Mouse (Mus musculus) spleen, embryonic (tissue): ENCODE data around the gene Efna5.

Experiments
- CTCF ChIA-PET: fragments of 350-600 bp; sonication (Branson Sonifier 250); formaldehyde crosslinking; loops from one replicate; lab custom pipeline; 2022; lab: Charles Lee

The Efna5 gene

DNA sequence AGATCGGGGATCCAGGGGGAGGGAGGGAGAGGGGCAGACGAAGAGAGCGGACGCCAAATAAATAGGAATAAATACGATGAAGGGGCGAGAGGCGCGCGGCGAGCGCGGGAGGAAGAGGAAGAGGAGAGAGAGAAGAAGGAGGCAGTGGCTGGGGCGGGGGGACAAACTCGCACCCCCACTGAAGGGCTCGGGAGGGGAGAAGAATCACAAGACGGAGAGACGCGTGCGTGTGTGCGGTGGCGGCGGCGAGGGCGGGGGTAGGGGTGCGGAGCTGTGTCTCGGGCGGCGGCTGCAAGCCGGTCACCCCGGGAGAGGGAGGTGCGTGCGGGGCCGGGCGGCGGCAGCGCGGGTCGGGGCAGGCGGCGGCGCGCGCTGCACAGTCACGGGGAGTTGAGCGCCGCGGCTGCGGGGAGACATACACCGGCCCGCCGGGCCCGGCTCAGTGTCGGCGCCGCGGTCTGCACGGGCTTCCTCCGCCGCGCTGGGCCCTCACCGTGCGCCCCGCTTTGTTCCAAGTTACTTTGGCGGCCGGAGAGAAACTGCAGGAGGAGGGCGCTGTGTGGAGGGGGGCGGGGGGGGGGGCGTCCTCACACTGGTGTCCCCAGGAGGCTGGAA, at the start of gene Efna5:
Gene Efna5, minus strand, starts transcription at position 142 of the 615 bp plus-strand sequence.
- CTCF ChIA-PET, result no interaction called here

GRCm38 (mm10) chr17:62915304-62915703, 34.2 kb upstream of the Efna5 start:
- CTCF ChIA-PET, result no interaction called here

- CTCF ChIA-PET, result no interaction called here
Observed at GRCm38 (mm10) chr17:62905692-62906445, 24.8 kb upstream of the Efna5 start.

GRCm38 (mm10) chr17:62899066-62899465, 17.9 kb upstream of the Efna5 start:
- CTCF ChIA-PET, result no interaction called here

DNA sequence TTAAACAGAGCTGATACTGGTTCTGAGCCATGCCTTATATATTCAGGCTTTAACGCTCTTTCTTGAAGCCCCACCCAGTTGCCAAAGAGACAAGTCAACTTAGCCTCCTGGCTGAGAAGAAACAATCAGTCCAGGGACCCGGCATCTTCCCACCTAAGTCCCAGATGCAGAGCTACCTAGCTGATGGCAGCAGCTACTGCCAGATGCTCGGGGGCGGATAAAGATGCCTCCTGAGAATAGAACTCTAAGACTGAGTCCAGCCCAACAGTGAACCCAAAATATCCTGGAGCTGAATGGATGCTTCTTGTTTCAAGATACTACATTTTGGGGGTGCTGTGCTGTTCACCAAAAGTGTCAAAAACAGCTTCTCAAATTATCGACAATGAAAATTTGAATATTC, 8.9 kb upstream of the Efna5 start:
- CTCF ChIA-PET, result interaction anchor here (0.5 kb wide), 1 partner anchor 13 kb away, joined by 3 read pairs; no protein-coding TSS in a partner anchor

DNA sequence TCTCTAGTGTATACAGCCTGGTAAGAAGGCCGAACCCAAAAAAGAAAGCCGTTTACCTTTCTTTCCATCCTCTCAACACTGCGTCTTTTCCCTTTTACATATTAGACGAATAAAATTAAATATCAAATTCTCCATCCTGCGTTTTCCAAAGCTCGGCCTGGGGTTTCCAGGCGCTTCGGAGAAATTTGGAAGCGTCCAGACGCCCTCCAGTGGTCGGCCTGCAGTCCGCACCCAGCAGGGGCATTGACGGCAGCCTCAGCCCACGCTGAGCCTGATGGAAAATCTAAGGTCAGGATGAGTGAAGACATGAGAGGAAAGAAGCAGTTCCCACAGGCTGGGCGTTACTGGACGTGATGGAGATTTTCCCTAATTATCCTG, 3.0 kb upstream of the Efna5 start:
- CTCF ChIA-PET, result interaction anchor here (0.7 kb wide), 1 partner anchor 316 kb away, joined by 14 read pairs; no protein-coding TSS in a partner anchor

GRCm38 (mm10) chr17:62883476-62884128, 2.5 kb upstream of the Efna5 start:
- CTCF ChIA-PET, result no interaction called here

DNA sequence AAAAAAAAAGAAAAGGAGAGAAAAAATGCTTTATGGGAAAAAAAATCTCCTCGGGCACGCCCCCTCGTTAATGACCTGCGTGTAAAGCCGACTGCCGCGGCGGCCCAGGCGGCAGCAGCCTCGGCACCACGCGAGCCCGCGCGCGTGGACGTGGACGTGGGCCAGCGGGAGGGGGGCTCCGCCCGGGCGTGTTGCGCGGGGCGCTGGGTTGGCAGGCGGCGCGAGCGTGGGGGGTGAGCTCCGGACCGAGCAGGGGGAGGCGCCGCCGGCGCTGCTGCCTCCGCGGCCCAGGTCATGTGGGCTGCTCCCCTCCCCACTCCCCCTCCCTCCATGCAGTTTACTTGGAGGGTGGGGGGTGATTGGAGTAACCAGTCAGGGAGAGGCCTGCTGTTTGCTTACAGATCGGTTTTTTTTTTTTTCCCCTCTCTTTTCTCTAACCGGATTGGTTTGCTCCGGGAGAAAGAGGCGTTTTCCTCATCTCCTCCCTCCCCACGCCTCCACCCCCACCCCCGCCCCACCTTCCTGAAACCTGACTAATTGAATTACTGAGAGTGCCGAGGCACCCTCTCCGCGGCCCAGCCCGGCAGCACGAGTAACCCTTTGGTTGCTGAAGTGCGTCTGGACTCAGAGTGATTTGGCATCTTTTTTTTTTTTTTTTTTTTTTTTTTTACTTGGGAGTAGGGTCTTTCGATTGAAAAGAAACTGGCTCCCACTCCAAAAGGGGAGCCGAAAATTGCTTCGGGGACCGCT, 1.8 kb upstream of the Efna5 start:
- CTCF ChIA-PET, result no interaction called here

DNA sequence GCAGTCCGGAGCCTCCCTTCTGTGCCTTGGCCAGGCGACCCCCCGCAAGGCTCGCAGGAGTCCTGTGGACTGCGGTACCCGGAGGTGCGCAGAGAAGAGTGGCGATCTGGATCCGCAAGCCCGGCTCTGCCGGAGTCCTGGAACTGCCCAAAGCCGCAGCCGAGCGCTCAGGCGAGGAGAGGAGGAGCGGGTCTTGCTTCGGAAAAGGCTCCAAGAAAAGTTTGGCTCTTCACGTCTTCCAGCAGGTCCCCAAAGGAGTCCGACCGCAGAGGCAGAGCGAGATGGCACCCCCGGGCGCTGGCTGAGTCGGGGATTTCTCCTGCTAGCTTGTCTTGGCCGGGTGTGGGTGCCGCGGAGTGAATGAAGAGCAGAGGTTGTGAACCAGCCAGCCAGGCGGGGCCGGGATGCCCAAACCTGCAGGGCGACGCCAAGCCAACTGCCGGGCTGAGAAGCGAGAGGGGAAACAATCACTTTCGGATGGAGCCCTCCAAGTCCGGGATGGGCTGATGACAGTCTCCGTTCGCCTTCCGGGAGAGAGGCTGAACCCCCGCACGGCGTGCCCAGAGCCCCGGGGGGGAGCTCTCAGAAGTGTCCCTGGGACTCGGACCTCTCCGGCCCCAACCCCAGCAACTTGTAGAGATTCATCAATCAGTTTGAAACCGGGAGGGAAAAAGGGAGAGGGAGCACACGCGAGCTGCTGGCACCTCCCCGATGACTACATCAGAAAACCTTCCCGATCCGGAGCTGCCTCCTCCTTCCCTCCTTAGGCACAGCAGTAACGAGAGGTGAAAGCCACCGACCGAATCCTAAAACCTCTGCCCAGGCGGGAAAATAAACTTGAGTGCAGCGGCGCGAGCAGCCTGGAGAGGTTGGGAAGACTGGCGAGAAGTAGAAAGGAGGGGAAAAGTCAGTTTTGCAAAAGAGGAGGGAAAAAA, 941 bp upstream of the Efna5 start:
- CTCF ChIA-PET, result no interaction called here

- CTCF ChIA-PET, result interaction anchor here (0.7 kb wide), 1 partner anchor 1668 kb away, joined by 3 read pairs; no protein-coding TSS in a partner anchor
Observed at GRCm38 (mm10) chr17:62880311-62881175, 574 bp downstream of the Efna5 start.

DNA sequence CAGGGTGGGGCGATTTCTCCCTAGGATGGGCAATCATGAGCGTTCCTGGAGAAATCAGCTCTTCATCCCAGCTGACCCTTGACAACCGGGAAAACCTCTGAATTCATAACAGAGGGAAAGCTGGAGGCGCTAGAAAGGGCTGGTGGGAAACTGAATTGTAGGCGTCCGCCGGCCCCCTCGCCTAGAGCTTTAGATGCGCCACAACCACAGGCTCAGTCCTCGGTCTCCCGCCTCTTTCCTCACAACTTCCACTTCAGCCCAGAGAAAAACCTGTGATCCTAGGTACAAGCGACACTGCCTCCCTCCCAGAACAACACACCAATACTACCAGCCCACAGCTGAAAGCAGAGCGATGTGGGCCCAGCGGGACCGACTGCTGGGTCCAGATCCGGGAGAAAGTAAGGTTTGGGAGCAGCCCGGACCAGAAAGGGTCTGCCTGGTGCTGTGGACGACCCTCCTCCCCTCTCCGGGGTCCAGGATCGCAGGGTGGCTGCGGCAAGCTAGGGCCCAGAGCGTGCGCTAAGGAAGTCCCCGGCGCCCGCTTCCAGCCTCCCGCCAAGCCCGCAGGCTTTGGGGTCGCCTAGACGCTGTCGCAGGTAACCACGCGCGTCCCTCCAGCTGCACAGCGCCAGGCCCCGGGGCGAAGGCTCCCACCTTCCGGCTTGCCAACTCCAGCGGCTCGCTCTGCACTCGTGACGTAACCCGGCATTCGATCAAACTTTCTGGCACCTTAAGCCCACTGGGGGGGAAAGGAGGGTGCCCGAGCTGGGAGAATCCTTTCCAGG, 1.4 kb downstream of the Efna5 start:
- CTCF ChIA-PET, result no interaction called here

DNA sequence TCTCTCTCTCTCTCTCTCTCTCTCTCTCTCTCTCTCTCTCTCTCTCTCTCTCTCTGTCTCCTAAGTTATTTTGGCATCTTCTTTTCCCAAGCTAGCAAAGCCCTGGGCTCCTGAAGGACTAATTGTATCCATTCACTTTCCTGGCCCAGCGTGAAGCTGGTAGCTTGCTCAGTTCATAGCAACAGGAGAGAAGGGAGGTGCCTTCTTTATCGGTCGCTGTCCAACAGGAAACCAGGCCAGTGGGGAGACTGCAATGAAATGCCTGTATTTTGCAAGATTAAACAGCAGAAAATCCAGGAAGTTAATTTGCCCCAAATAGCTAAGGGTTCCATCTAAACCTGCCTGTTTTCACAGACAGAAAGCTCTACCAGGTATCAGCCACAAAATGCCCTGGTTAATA, 5.4 kb downstream of the Efna5 start:
- CTCF ChIA-PET, result interaction anchor here (0.7 kb wide), 2 partner anchors 15 to 1454 kb away, joined by 6 to 14 read pairs; no protein-coding TSS in a partner anchor

GRCm38 (mm10) chr17:62871928-62872327, 9.2 kb downstream of the Efna5 start:
- CTCF ChIA-PET, result interaction anchor here (0.6 kb wide), 1 partner anchor 205 kb away, joined by 6 read pairs; no protein-coding TSS in a partner anchor

- CTCF ChIA-PET, result no interaction called here
Observed at GRCm38 (mm10) chr17:62871191-62871590, 9.9 kb downstream of the Efna5 start.

- CTCF ChIA-PET, result no interaction called here
Observed at GRCm38 (mm10) chr17:62870446-62870845, 10.7 kb downstream of the Efna5 start.

DNA sequence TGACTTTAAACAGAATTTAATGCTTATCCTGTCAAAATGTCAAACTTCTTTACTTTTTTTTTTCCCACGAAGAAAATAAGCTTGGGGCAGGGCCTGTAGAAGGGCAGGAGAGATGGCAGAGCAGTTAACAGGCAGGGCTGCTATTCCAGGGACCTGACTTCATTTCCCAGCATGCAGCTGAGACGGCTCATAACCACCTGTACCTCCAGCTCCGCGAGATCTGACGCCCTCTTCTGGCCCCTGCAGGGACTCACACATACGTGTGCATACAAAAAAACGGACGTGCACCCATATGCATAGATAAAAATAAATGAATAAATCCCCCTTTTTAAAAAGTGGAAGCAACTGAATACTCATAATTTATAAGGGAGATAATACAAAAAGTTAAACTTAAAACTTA, 16.2 kb downstream of the Efna5 start:
- CTCF ChIA-PET, result no interaction called here

DNA sequence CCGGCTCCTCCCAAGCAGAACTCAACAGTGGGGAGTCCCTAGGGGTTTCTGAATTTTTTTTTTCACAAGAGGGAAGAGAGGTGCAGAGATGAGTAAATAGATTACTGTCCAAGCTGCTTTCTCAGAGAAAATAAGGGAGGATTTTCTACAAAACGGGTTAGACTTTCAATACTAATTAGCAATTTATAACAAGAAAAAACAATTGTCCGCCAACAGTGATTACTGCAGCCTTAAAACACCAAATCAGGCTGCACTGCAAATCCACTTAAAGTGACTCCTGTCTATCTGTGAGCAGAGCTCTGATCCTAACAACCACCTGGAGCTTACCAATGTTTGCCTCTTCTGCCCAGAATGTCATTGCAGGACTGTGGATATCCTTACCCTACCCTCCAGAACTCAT, 18.1 kb downstream of the Efna5 start:
- CTCF ChIA-PET, result no interaction called here

DNA sequence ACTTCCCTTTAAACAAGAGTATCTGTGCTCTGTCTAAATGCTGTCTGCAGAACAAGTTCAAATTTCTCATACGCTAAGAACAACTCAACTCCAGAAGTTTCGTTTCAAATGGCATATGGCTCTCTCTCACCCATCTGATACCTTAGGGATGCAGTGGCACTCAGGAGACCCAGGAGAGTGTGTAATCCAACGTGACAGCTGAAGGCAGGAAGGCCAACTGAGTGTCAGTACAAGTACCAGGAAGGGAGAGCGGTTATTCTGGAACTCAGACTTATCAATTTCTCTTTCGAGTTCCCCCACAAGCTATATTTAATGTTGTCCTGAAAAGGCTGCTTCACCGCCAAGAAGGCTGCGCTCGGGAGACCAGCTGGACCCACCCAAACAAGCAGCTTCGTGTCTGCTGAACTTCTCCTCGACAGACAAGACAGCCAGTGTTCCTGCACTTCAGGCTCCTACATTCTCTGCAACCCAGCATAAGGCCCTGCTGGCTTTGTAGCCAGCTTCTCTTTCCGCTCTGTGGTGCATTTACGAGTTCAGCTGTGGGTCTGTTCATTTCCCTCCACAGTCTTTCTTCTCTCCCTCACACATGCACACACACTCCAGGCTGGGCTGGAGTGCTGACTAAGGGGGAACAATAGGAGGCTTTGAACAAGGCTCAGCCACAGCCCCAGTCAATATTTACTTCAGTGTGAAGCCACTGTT, 18.7 kb downstream of the Efna5 start:
- CTCF ChIA-PET, result no interaction called here
